Mouse (Mus musculus): ENCODE data around the gene Gm813. TPM values are rescaled to one million over a fixed set of nuclear protein-coding genes. Genes with fewer than 3 reads are reported as not detected.
"Not testable (repeated sequence)": the region's sequence is repeated elsewhere in the genome, so short reads cannot be mapped to it uniquely, and the experiment has no call there.

Gm813 gene
- polyA plus RNA-seq (2015; fragmentation: Nextera tagmentation; extraction: Ambion mirVana) = not detected in 2 replicates

DNA sequence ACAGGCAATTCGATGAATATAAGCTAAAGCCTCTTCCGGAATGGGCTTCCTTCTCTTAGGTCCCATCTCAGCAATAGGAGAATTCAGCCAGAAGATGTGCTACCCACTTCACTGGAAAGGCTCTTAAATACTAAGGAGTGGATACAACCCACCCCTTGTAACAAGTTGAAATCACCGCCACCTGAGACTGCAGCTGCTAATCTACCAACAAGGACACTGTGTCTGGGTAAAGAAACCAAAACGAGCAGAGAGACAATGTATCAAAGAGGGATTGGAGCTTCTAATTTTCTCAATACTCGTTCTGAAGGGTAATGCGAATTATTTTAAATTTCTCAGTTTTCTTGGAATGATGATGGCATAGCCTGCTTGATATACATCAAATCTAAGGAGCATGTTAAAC, at the start of gene Gm813:
Gm813 (minus strand) TSS at position 101 of the 400 bp plus-strand sequence.
- no peak for DNase-seq (ENCODE audit: low spot score)

GRCm38 (mm10) chr16:58665137-58665536, 48.4 kb upstream of the Gm813 start:
- not testable (repeated sequence) for DNase-seq (ENCODE audit: low spot score)

DNA sequence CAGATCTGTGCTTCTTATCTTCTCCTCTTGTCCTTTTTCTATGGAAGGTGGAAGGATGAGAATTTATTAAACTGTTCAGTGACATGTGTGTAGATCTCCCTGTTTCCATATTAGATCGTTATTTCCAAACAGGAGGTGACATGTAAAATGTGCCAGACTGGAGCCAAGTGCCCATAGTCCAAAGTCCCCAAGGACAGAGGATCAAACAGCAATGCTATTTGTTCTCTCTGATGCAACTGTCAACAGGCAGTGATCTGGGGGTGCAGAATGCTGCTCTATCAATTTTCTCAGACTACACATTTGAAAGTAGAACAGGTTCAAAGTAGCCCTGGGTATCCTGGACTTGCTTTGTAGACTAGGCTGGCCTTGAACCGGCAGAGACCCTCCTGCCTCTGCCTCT, 47.0 kb upstream of the Gm813 start:
- no peak for DNase-seq (ENCODE audit: low spot score)

DNA sequence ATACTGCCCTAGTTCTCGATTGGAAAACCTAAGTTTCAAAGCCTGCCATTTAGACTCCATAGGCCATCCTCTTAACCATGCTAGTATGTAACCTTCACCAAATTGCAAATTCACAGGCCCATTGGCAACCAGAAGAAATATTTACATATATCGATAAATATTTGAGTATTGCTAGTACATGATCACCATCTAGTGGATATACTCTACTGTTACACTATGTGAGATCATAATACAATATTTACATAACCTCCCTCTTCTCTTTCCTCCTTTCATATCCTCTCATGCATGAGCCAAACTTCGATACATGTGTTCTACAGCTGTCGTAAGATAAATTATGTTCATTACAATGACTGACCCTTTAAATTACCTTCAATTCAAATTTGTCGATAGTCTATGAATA, 46.2 kb upstream of the Gm813 start:
- DNase-seq (ENCODE audit: low spot score) = no peak

- DNase-seq (ENCODE audit: low spot score) = no peak
Observed at GRCm38 (mm10) chr16:58662287-58662791, 45.6 kb upstream of the Gm813 start.

- no peak for DNase-seq (ENCODE audit: low spot score)
Observed at GRCm38 (mm10) chr16:58661826-58662225, 45.0 kb upstream of the Gm813 start.

DNA sequence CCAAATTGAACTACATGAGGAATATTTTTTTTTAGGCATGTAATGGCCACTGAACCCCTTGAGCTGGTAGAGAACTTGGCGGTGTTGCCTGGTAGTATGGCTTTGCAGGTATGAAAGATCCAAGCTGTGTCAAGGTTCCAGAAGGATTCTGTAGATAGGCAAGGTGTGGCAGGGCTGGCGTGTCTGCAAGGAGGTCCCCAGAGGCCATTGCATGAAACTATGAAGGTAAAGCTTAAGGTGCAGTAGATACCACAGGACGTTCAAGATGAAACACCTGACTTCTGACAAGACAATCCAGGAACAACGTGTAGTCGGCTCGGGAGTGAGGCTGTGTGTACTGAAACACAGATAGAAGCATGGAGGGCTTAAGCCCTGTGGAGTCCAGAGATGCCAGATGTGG, 41.9 kb upstream of the Gm813 start:
- no peak for DNase-seq (ENCODE audit: low spot score)

DNA sequence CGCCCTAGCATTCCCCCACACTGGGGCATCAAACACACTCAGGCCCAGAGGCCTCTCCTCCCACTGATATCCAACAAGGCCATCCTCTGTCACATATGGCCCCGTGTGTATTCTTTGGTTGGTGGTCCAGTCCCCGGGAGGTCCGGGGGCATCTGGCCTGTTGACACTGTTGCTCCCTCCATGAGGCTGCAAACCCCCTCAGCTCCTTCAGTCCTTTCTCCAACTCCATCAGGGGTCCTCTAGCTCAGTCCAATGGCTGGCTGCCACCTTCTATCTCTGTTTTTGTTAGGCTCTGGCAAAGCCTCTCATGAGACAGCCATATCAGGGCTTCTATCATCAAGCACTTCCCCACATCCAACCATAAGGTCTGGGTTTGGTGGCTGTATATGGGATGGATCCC, 39.7 kb upstream of the Gm813 start:
- DNase-seq (ENCODE audit: low spot score) = no peak

DNA sequence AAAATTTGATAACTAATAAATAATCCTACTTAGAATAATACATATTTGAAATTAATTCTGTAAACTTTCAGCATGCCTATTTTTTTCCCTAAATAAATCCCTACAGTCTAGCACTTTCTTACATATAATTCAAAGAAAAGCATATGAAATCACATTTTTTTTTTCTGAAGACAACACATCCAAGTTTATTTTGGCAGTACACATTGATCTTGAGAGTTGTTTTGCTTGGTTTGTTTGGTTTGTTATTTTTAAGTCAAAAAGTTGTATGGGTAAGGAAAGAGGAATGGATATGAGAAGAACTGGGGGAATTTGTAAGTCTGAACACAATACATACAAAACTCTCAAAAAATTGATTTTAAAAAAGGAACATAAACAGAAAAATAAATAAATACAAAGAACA, 39.0 kb upstream of the Gm813 start:
- no peak for DNase-seq (ENCODE audit: low spot score)

DNA sequence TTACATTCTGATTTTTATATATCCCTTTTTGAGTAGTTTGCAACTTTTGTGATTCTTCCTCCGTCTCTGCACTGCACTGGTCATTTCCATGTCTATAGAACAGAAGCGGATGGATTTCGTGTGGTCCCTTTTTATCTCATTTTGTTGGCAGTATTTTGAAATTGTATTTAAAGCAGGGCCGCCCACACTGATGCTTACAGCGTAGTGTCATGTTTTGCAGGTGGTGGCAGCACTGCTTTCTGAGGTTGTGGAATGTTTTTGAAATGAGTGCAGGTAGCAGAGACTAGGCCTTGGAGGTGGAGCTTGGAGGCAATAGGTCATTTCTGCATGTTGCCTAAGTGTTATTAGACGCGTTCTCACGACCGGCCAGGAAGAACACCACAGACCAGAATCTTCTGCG, 33.2 kb upstream of the Gm813 start:
- no peak for DNase-seq (ENCODE audit: low spot score)

DNA sequence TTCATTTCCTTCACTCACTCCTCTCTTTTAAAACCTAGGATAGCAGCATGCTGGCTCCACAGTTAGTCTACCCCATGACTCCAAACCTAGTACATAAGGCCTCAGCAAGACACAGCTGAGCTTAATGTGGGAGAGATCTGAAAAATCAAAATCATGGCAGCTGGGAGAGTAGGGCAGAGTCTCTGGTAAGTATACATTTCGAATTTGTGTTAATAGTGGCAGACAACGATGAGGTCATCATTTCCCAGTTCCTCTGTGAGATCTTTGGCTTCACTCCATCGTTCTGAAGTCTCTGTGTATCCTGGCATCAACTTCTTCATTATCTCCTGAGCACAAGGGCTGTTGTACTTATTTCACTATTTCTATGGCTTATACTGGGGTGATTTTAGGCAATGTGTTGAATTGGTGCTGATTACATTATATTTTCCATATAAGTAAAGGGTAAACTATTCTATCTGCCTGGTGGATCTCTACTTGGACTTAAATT, 22.0 kb upstream of the Gm813 start, which contains the start of gene E330017A01Rik:
E330017A01Rik (minus strand) TSS at position 51 of the 487 bp plus-strand sequence.
- no peak for DNase-seq (ENCODE audit: low spot score)

DNA sequence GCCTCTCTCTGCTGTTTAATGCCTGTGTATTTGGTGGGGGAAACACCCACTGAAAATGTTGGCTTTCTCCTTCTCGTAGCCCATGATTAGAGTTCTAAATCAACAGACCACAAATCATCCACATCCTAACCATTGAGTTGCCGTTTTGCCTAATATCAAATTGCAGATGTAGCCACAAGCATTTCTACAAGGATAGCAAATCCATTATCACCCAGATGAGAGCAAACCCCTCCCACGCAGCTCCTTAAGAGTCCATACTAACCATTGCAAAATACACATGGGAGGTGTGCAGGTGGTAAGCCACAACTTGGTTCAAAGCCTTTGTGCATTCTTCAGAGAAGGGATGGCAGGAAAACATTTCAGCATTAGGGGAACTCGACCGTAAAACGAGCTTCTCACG, 21.2 kb upstream of the Gm813 start:
- DNase-seq (ENCODE audit: low spot score) = no peak

GRCm38 (mm10) chr16:58637448-58637847, 20.7 kb upstream of the Gm813 start:
- DNase-seq (ENCODE audit: low spot score) = no peak

DNA sequence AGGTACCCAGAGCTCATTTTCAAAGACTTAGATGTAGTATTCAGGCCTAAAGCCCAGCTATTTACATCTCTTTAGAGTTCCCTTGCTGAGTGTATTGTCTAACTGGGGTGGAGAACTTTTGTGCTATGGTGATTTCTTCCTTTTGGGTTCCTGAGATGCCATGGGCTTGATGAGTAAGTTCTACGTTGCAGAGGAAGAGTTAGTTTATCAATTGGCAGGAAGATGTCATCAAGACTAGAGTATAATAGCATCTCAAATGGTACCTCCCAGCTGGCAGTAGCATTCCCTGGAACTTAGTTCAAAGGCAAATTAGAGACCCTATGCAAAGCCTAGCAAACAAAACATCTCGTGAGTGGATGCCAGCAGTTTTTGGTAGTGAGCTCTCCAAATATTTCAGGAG, 19.1 kb upstream of the Gm813 start:
- DNase-seq (ENCODE audit: low spot score) = no peak

DNA sequence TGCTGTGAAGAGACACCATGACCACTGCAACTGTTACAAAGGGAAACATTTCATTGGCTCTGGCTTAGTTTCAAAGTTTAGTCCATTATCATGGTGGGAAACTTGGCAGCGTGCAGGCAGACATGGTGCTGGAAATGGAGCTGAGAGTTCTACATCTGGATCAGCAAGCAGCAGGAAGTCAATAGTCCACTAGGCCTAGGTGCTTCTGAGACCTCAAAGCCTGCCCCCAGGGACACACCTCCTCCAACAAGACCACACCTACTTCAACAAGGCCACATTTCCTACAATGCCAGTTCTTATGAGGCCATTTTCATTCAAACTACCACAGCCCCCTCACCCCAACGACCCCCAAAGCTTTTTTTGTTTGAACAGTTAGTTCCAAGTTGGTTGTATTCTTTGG, 13.0 kb upstream of the Gm813 start:
- no peak for DNase-seq (ENCODE audit: low spot score)

DNA sequence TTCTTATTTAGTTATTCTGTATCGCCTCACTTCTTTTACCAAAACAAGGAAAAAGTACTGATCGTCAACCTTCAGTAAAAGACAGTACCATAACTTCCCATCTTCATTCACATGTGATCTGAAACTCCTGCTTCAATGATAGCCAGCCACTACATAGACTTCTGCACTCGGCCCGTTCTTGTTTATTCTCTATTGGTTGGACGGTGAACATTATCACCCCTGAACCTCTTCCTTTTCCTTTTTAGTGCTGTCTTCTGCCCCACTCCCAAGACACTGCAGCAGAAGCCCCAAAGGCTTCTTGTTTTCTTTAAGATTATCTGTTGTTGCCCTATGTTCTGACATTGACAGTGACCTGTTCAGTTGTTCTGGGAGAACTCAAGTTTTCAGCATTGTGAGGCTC, 12.2 kb upstream of the Gm813 start:
- no peak for DNase-seq (ENCODE audit: low spot score)

DNA sequence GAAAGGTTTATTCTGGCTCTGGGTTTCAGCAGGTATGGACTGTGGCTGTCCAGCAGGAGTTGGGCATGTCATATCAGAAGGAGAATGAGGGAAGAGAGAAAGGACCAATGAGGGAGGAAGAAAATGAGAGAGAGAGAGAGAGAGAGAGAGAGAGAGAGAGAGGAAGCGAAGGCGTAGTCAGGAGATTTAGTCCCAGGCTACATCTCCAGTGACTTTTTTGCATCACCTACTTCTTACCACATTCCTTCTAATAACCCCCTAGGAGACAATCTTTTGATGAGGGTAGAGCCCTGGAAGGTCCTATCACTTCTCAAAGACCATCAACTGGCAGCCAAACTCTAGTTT, 11.5 kb upstream of the Gm813 start:
- no peak for DNase-seq (ENCODE audit: low spot score)

DNA sequence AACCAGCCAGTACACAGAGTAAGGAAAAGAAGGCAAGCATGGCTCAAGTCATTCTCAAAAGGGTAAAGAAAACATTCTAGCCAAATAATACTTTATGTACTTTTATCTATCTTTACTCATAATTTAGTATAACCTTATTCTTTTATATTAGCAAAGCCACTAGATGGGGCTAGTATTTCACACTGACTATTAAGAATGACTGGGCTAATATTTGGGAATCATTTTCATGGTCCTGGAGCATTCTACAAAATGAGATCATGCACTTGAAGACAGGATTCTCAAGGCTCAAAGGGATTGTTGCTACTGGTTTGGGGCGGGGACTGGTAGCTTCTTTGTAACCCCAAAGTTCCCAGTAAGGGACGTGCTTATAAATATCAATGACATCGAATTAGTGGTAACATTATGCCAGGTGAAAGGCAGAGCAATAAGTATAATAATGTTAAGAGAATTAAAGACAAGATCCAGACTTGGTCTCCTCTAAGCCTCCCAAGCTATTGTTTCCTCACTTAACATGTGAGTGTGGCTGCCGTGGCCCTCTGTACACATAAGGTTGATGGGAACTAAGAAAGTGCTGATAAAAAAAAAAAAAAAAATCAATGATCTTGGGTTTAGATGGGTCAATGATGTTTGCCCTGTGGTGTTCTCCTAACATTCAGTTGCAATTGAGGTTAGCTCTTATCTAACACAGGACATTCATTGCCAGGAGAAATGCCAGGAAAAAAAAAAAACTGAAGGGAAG, 11.0 kb upstream of the Gm813 start:
- DNase-seq (ENCODE audit: low spot score) = no peak

- peak; percentile 3 for DNase-seq (ENCODE audit: low spot score)
Observed at GRCm38 (mm10) chr16:58623944-58624343, 7.2 kb upstream of the Gm813 start.

- no peak for DNase-seq (ENCODE audit: low spot score)
Observed at GRCm38 (mm10) chr16:58623114-58623513, 6.3 kb upstream of the Gm813 start.

DNA sequence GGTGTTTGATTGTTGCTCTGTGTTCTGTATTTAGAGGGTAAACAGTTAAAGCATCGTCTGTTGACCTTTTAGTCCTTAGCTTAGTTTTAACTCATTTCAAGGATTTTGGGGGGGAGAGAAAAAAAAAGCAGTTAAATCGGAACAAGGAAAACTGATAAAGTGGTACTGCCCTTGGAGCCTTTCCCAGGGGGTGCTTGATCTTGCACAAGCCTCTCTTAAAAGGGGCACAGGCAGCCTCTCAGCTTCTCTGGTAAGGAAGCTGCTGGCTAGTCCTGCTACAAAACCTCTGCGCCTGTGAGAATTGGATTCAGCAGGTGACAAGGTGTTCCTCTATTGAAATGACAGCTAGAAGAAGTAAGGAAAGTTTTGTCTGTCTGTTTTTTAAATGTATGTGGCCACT, 5.6 kb upstream of the Gm813 start:
- no peak for DNase-seq (ENCODE audit: low spot score)

DNA sequence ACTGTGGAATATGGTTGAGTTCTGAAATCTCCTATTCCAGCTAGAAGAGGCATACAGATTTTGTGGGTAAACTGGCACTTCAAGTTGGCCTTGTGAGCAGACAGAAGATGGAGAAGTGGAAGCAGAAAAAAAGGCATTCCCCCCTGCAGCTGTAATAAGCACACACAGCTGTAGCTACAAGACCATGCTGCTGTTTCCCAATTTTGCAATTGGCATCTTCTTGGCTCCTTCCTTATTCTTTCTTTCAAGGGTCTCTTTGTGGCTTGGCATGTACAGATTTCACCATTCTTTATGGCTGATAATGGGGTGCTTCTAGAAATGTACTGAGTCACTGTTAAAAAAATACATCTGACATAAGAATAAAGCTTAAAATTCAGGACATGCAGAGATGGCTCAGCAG, 568 bp upstream of the Gm813 start:
- DNase-seq (ENCODE audit: low spot score) = no peak

DNA sequence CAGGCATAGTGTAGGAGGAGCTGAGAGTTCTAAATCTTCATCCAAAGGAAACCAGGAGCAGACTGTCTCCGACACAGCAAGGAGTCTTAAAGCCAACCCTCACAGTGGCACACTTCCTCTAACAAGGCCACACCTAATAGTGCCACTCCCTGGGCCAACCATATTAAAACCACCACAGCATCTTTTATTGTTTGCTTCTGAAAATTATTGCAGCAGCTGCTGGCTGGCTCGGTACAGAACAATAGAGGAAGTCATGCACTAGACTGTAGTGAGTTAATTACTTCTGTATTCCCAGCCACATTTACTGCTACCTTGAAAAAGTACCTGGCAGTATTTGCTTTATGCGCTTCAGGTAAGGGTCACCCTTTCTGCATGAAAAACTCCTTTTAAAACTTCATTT, 3.8 kb downstream of the Gm813 start:
- DNase-seq (ENCODE audit: low spot score) = no peak
